Mouse (Mus musculus): ENCODE measurements around the gene Cmtr2. TPM values are rescaled to one million over a fixed set of nuclear protein-coding genes. Genes with fewer than 3 reads are reported as not detected.

Gene Cmtr2
- total RNA-seq, 2 experiments from 2014 or later = 4.0 to 5.1 TPM

DNA sequence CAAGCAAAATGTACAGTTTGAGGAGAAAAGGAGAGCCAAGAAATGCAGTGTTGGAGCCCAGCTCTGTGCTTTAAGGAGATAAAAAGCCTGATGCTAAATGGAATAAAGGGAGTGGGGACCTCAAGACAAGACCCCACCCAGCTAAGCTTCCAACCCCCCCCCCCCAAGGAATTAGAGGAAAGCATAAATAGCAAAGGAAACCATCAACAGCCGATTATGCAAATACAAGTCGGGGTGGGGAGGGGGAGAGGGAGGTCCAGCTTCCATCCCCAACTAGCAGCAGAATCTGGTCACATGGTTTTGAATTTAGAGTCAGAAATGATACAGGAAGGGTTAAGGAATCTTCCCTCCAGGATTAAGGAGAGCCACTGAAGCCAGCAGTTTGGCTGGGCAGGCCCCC, 29.1 kb downstream of the Cmtr2 start:
- intact Hi-C loops (cut with DNase I) = no loop called here
- DNase-seq (ENCODE audit: low spot score in 2 of 2) = no peak

DNA sequence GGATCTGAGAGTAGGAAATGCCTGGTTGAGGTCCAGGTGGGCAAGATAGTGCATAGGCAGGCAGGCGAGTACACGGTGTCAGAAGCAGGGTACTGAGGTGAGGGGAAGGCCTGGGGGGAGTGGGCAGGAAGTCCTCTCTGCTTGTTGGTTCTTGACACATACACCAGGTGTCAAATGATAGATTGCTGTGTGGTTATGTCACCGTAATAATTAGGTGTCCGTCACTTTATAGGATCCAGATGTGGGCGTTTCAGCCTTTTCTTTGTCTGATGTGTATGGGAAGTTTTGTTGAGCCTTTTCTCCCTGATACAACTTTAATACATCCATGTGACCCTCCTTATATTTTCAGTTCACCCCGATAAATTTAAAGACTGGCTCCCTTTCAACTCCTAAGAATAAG, 31.8 kb downstream of the Cmtr2 start:
- intact Hi-C loops (cut with DNase I) = no loop called here
- DNase-seq (ENCODE audit: low spot score in 2 of 2) = no peak

DNA sequence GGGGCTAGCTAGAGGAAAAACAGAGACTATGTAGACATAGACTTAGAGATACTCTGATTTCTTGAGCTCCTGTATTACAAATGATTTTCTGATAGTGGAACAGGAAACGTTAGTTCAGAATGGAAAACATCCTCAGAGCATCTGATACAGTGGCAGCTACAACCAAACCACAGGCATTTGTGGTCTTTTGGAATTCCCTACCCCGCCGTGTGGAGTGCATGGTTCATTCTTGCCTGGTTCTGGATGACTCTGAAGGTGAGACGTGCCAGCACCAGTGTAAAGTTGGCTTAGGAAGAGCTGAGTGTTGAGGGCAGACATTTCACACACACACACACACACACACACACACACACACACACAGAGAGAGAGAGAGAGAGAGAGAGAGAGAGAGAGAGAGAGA, 38.5 kb downstream of the Cmtr2 start:
- intact Hi-C loops (cut with DNase I) = no loop called here
- no peak for DNase-seq (ENCODE audit: low spot score in 2 of 2)

DNA sequence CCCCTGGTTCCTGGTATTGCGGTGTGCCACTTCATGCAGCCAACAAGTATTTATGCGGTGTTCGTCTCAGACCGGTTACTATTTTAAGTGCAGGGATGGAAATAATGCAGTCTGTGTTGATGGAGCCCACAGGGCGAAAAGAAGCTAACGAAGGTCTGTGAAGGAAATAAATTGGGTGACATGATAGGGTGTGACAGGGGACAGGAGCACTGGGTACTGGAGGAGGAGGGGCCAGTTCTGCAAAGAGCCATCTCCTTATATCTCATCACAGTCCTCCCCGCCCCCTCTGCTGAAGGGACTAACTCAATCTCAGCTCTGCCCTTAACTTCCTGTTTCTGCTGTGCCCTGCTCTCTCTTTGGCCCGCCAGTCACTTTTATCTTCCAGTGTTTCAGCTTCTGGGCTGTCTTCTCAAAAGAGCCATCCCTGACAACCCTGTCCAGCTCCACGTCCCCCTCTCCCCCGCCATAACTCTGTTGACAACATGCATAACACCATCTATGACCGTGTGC, 50.4 kb downstream of the Cmtr2 start:
- intact Hi-C loops (cut with DNase I) = no loop called here
- no peak for DNase-seq (ENCODE audit: low spot score in 2 of 2)

DNA sequence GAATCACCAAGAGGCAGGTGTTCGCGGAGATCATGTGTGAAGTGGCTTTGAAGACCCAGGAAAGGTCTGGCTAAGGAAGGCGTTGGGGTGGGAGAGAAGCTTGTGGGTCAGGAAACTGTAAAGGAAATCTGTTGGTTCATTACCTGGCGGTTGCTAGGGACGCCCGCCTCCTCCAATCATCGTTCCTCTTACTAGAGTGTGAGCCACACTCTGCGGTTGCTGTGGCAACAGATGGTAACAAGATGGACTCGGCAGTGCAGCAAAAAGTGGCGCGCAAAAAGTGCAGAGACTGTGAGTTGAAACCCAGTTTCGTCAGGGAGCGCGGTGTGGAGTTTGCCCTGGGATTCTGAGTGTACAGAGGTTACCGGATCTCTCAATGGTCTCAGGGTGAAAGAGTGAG, 51.3 kb downstream of the Cmtr2 start, which contains the start of gene Hydin:
Gene Hydin (plus strand): TSS at position 237 of the 400 bp plus-strand sequence.
- intact Hi-C loops (cut with DNase I) = no loop called here
- DNase-seq (ENCODE audit: low spot score in 2 of 2) = peak; percentile 89 to 92

DNA sequence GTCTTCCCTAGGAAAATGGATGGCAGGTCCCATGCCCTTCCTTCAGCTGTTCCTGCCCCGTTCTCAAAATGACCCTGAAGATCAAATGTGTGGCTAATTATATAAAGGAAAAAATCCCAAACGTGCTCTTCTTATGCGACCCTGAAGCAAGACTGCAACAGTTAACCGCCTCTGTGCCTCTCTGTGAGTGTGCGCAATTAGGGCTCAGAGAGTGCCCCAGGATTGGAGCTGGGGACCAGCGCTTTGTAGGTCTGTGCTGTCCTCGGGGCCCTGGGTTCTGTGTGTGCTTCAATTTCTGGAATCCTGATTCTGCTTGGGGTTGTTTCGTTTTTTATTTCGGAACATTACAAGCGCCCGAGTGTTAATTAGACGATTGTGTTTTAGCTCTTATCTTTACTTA, 51.8 kb downstream of the Cmtr2 start:
- intact Hi-C loops (cut with DNase I) = no loop called here
- DNase-seq (ENCODE audit: low spot score in 2 of 2) = no peak

DNA sequence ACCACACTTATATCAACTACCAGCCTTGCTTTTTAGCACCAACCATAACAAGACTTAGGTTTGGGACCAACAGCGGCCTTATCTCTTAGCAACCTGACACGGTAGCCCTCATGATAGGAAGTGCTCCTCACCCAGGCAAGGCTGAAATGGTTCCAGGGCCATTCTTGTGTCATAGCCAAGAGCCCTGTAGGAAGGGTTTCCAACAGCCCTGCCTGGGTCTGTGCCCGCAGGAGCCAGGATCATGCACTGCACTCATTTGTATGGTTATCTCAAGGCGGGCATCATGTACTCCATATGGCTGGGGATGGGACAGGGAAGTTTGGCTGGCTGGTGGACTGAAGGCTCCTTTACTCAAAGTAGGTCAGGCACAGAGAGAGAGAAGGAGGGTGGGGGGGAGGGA, 55.2 kb downstream of the Cmtr2 start:
- DNase-seq (ENCODE audit: low spot score in 2 of 2) = no peak
- intact Hi-C loops (cut with DNase I) = no loop called here

DNA sequence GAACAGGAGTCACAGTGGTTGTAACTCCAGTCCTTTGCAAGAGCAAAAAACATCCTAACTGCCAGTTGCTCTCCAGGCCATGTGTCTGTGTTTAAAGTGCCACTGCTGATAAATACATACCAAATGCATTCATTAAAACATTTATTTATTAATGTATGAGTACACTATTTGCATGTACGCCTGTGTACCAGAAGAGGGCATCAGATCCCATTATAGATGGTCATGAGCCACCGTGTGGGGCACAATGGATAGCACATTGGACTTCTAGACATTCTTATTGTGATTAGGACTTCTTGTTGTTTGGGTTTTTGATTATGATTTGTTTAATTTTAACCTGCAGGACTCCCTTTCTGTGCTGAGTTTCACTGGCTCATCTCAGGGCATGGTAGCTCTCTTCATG, 57.9 kb downstream of the Cmtr2 start:
- no peak for DNase-seq (ENCODE audit: low spot score in 2 of 2)
- intact Hi-C loops (cut with DNase I) = no loop called here

Other genes with a start within 250 kb of the Cmtr2 start
- gene Tat, start 225.2 kb upstream of the Cmtr2 start, total RNA-seq (2021) = not detected
- gene Chst4, start 175.9 kb upstream of the Cmtr2 start, total RNA-seq (2021) = under 1 TPM in 1 of 2 experiments, not detected in 1; 0.30 TPM
- 10 to 100 TPM; 39.9 TPM for gene Zfp612, start 135.9 kb upstream of the Cmtr2 start, total RNA-seq (2021)
- not detected for gene Gm21964, start 114.5 kb upstream of the Cmtr2 start, total RNA-seq (2021)
- gene Gm17720, start 112.9 kb upstream of the Cmtr2 start, total RNA-seq (2021) = not detected
- 10 to 100 TPM; 24.0 to 25.5 TPM for gene Calb2, start 47.5 kb upstream of the Cmtr2 start, total RNA-seq (2021)
- gene Hydin, start 51.3 kb downstream of the Cmtr2 start, total RNA-seq (2021) = under 1 TPM; 0.39 to 0.41 TPM